In genomic region chr9:10529528-10529927, GRCm38 (mm10) we compare ENCODE assay signal across 23 mouse cellular contexts.
A peak's percentile ranks its signal among the peaks of the same experiment; 100 is the strongest.
DNase-seq lines count a peak whose midpoint lies in the region; ATAC-seq lines count a peak whose summit lies in the region.
"Had no signal": no experiment of that assay in that cellular context is flagged by ENCODE, and none has a peak within 500 bp of the region (broad histone marks: within the 10 kb centered on the region; RNA-seq: fewer than 3 reads in every experiment).

No protein-coding gene starts in this region.

- no peak overlapping the region for H3K9ac ChIP-seq in midbrain, embryonic 12.5 days (replicated peaks)
- H3K9ac ChIP-seq in midbrain, embryonic 14.5 days (replicated peaks; ENCODE audit: low read length) = no peak overlapping the region
- no peak overlapping the region for H3K9ac ChIP-seq in forebrain, embryonic 13.5 days
- no peak overlapping the region for H3K9ac ChIP-seq in forebrain, embryonic 14.5 days (ENCODE audit: low read length)
- H3K9ac ChIP-seq: heart, embryonic 12.5 days; heart, embryonic 15.5 days; hindbrain, embryonic 13.5 days; intestine, embryonic 15.5 days had no signal

- H3K36me3 ChIP-seq in midbrain, embryonic 12.5 days = no peaks in the 10 kb centered on the region
- H3K36me3 ChIP-seq in midbrain, embryonic 14.5 days (ENCODE audit: control insufficient read depth, insufficient read depth, low read length) = no peaks in the 10 kb centered on the region
- no peaks in the 10 kb centered on the region for H3K36me3 ChIP-seq in forebrain, embryonic 13.5 days (ENCODE audit: poor library complexity, severe bottlenecking)
- H3K36me3 ChIP-seq in forebrain, embryonic 14.5 days (ENCODE audit: control insufficient read depth, insufficient read depth, low read length) = no peaks in the 10 kb centered on the region
- H3K36me3 ChIP-seq: heart, embryonic 12.5 days; heart, embryonic 15.5 days; hindbrain, embryonic 10.5 days; hindbrain, embryonic 13.5 days; intestine, embryonic 15.5 days had no signal

- peaks cover 6% of the 10 kb centered on the region; the same call in 1 of the 2 replicates for H3K4me1 ChIP-seq in midbrain, embryonic 12.5 days
- H3K4me1 ChIP-seq in midbrain, embryonic 14.5 days (ENCODE audit: control insufficient read depth, insufficient read depth, low read length) = no peaks in the 10 kb centered on the region
- H3K4me1 ChIP-seq in forebrain, embryonic 13.5 days = peaks cover 23% of the 10 kb centered on the region
- H3K4me1 ChIP-seq in forebrain, embryonic 14.5 days (ENCODE audit: control insufficient read depth, insufficient read depth, low read length) = peaks cover 12% of the 10 kb centered on the region
- H3K4me1 ChIP-seq: heart, embryonic 12.5 days; heart, embryonic 15.5 days; hindbrain, embryonic 10.5 days; hindbrain, embryonic 13.5 days; intestine, embryonic 15.5 days had no signal

- H3K9me3 ChIP-seq in midbrain, embryonic 12.5 days = no peaks in the 10 kb centered on the region
- no peaks in the 10 kb centered on the region for H3K9me3 ChIP-seq in midbrain, embryonic 14.5 days (ENCODE audit: control insufficient read depth, low read length)
- no peaks in the 10 kb centered on the region for H3K9me3 ChIP-seq in forebrain, embryonic 13.5 days (replicated peaks)
- no peaks in the 10 kb centered on the region for H3K9me3 ChIP-seq in forebrain, embryonic 14.5 days (replicated peaks; ENCODE audit: control insufficient read depth, low read length)
- H3K9me3 ChIP-seq: heart, embryonic 12.5 days; heart, embryonic 15.5 days; hindbrain, embryonic 10.5 days; hindbrain, embryonic 13.5 days; intestine, embryonic 15.5 days had no signal

- H3K4me3 ChIP-seq in midbrain, embryonic 12.5 days = no peak overlapping the region
- H3K4me3 ChIP-seq in midbrain, embryonic 14.5 days (replicated peaks; ENCODE audit: low read depth, low read length) = no peak overlapping the region
- H3K4me3 ChIP-seq in forebrain, embryonic 13.5 days = no peak overlapping the region
- no peak overlapping the region for H3K4me3 ChIP-seq in forebrain, embryonic 14.5 days (ENCODE audit: low read depth, low read length)
- H3K4me3 ChIP-seq: heart, embryonic 12.5 days; heart, embryonic 15.5 days; hindbrain, embryonic 10.5 days; hindbrain, embryonic 13.5 days; intestine, embryonic 15.5 days had no signal

- H3K4me2 ChIP-seq in midbrain, embryonic 12.5 days (replicated peaks) = no peak overlapping the region
- no peak overlapping the region for H3K4me2 ChIP-seq in midbrain, embryonic 14.5 days (ENCODE audit: low read length)
- no peak overlapping the region for H3K4me2 ChIP-seq in forebrain, embryonic 13.5 days
- no peak overlapping the region for H3K4me2 ChIP-seq in forebrain, embryonic 14.5 days (ENCODE audit: low read length)
- H3K4me2 ChIP-seq: heart, embryonic 12.5 days; heart, embryonic 15.5 days; hindbrain, embryonic 13.5 days; intestine, embryonic 15.5 days had no signal

- WGBS in midbrain, embryonic 12.5 days = 44% methylated on average over 4 of the region's 4 CpGs
- 28% methylated on average over 4 of the region's 4 CpGs for WGBS in midbrain, embryonic 14.5 days
- 7% methylated on average over 4 of the region's 4 CpGs for WGBS in forebrain, embryonic 13.5 days
- 7% methylated on average over 4 of the region's 4 CpGs for WGBS in forebrain, embryonic 14.5 days

- H3K27me3 ChIP-seq in midbrain, embryonic 12.5 days = no peaks in the 10 kb centered on the region
- H3K27me3 ChIP-seq in midbrain, embryonic 14.5 days (ENCODE audit: control insufficient read depth, insufficient read depth, low read length) = no peaks in the 10 kb centered on the region
- H3K27me3 ChIP-seq in forebrain, embryonic 13.5 days = no peaks in the 10 kb centered on the region
- no peaks in the 10 kb centered on the region for H3K27me3 ChIP-seq in forebrain, embryonic 14.5 days (replicated peaks; ENCODE audit: control insufficient read depth, insufficient read depth, low read length)
- H3K27me3 ChIP-seq: heart, embryonic 12.5 days; heart, embryonic 15.5 days; hindbrain, embryonic 13.5 days; intestine, embryonic 15.5 days had no signal

- no peak for DNase-seq in midbrain, embryonic 14.5 days
- no peak for DNase-seq in forebrain, embryonic 14.5 days (ENCODE audit: low spot score)
- no peak for DNase-seq in cerebellum, adult 9-11 months
- DNase-seq in right cerebral cortex, postnatal 36 days (ENCODE audit: low spot score in 2 of 2) = no peak
- DNase-seq: adrenal gland, adult 2 months; adrenal gland, postnatal 14 days; cerebellum, adult 11 months; cerebellum, adult 2 months; cerebellum, postnatal 10 days; cerebellum, postnatal 36 days; gastrocnemius, postnatal 25 days; heart, adult 18-20 months; heart, postnatal 10 days; heart, postnatal 36 days had no signal

- no peak overlapping the region for H3K27ac ChIP-seq in midbrain, embryonic 12.5 days (replicated peaks)
- H3K27ac ChIP-seq in midbrain, embryonic 14.5 days (replicated peaks; ENCODE audit: low read depth, low read length) = no peak overlapping the region
- 0 out of 2 replicates have a peak overlapping the region, but pooled peaks have one; percentile 0 for H3K27ac ChIP-seq in forebrain, embryonic 13.5 days
- no peak overlapping the region for H3K27ac ChIP-seq in forebrain, embryonic 14.5 days (ENCODE audit: low read depth, low read length)
- H3K27ac ChIP-seq: heart, embryonic 15.5 days; hindbrain, embryonic 10.5 days; hindbrain, embryonic 13.5 days; intestine, embryonic 15.5 days had no signal

- 0 out of 2 replicates have a peak, but pooled peaks have one; percentile 10 for ATAC-seq in midbrain, embryonic 12.5 days (ENCODE audit: low FRiP score, low read depth)
- ATAC-seq in midbrain, embryonic 14.5 days (ENCODE audit: low FRiP score, low TSS enrichment) = no peak
- peak; percentile 62; the same call in 1 of the 2 replicates for ATAC-seq in forebrain, embryonic 13.5 days
- peak; percentile 27; the same call in 1 of the 2 replicates for ATAC-seq in forebrain, embryonic 14.5 days
- ATAC-seq: CD4-positive, CD25-positive, alpha-beta regulatory T cell, adult 4 months; hindbrain, embryonic 16.5 days; intestine, embryonic 15.5 days had no signal
